In genomic region chr1:143740581-143740980, GRCm38 (mm10) we compare ENCODE assay signal across 9 mouse cellular contexts. TPM values are rescaled to one million over a fixed set of nuclear protein-coding genes. Genes with fewer than 3 reads are reported as not detected.
DNase-seq lines count a peak whose midpoint lies in the region; ATAC-seq lines count a peak whose summit lies in the region.
"Had no signal": no experiment of that assay in that cellular context is flagged by ENCODE, and none has a peak within 500 bp of the region (broad histone marks: within the 10 kb centered on the region; RNA-seq: fewer than 3 reads in every experiment).

No protein-coding gene starts in this region.

- no peak for ATAC-seq in heart, embryonic 13.5 days (ENCODE audit: extremely low read depth, insufficient number of reproducible peaks, low FRiP score, low TSS enrichment)
- no peak for ATAC-seq in intestine, embryonic 15.5 days
- ATAC-seq in stomach, embryonic 16.5 days (ENCODE audit: insufficient read depth, low FRiP score) = no peak

- H3K36me3 ChIP-seq in heart, embryonic 13.5 days = peaks cover 39% of the 10 kb centered on the region
- H3K36me3 ChIP-seq in intestine, embryonic 15.5 days = 0 out of 2 replicates have a peak, but pooled peaks cover 5% of the 10 kb centered on the region
- 0 out of 2 replicates have a peak, but pooled peaks cover 6% of the 10 kb centered on the region for H3K36me3 ChIP-seq in stomach, embryonic 16.5 days (ENCODE audit: control insufficient read depth, insufficient read depth, low read length)

- H3K27ac ChIP-seq in heart, embryonic 13.5 days (replicated peaks) = no peak overlapping the region
- no peak overlapping the region for H3K27ac ChIP-seq in intestine, embryonic 15.5 days
- H3K27ac ChIP-seq in stomach, embryonic 16.5 days (ENCODE audit: low read length) = no peak overlapping the region

- no peak for DNase-seq in heart, adult 8-10 months (ENCODE audit: low spot score)
- DNase-seq in right cerebral cortex, adult 18-20 months = peak; percentile 29
- DNase-seq in right cerebral cortex, postnatal 25 days = no peak
- no peak for DNase-seq in embryo, embryonic 9.5 days (ENCODE audit: extremely low spot score)
- no peak for DNase-seq in adrenal gland, postnatal 10 days

- H3K4me1 ChIP-seq in heart, embryonic 13.5 days = peaks cover 11% of the 10 kb centered on the region
- 0 out of 2 replicates have a peak, but pooled peaks cover 2% of the 10 kb centered on the region for H3K4me1 ChIP-seq in intestine, embryonic 15.5 days (replicated peaks)
- H3K4me1 ChIP-seq in stomach, embryonic 16.5 days (ENCODE audit: control insufficient read depth, insufficient read depth, low read length) = peaks cover 6% of the 10 kb centered on the region

- H3K9ac ChIP-seq in heart, embryonic 13.5 days = no peak overlapping the region
- no peak overlapping the region for H3K9ac ChIP-seq in intestine, embryonic 15.5 days
- no peak overlapping the region for H3K9ac ChIP-seq in stomach, embryonic 16.5 days (ENCODE audit: low read length)

- no peak overlapping the region for H3K4me3 ChIP-seq in heart, embryonic 13.5 days
- no peak overlapping the region; the same call in 1 of the 2 replicates for H3K4me3 ChIP-seq in intestine, embryonic 15.5 days (replicated peaks)
- no peak overlapping the region for H3K4me3 ChIP-seq in stomach, embryonic 16.5 days (replicated peaks; ENCODE audit: low read length)

- H3K27me3 ChIP-seq in heart, embryonic 13.5 days (replicated peaks) = no peaks in the 10 kb centered on the region
- no peaks in the 10 kb centered on the region for H3K27me3 ChIP-seq in intestine, embryonic 15.5 days (replicated peaks)
- no peaks in the 10 kb centered on the region for H3K27me3 ChIP-seq in stomach, embryonic 16.5 days (ENCODE audit: control insufficient read depth, insufficient read depth, low read length)

- 84% methylated on average over 10 of the region's 10 CpGs for WGBS in heart, embryonic 13.5 days
- WGBS in intestine, embryonic 15.5 days = 84% methylated on average over 10 of the region's 10 CpGs
- 90% methylated on average over 10 of the region's 10 CpGs for WGBS in stomach, embryonic 16.5 days

- peak overlapping the region; percentile 79 for H3K4me2 ChIP-seq in heart, embryonic 13.5 days
- H3K4me2 ChIP-seq in intestine, embryonic 15.5 days (replicated peaks) = peak overlapping the region; percentile 82; the same call in 1 of the 2 replicates
- H3K4me2 ChIP-seq in stomach, embryonic 16.5 days (ENCODE audit: low read depth, low read length) = peak overlapping the region; percentile 96; the same call in 1 of the 2 replicates

- no peaks in the 10 kb centered on the region for H3K9me3 ChIP-seq in heart, embryonic 13.5 days
- no peaks in the 10 kb centered on the region for H3K9me3 ChIP-seq in intestine, embryonic 15.5 days
- H3K9me3 ChIP-seq in stomach, embryonic 16.5 days (replicated peaks; ENCODE audit: control insufficient read depth, low read length) = no peaks in the 10 kb centered on the region
- H3K9me3 ChIP-seq: G1E had no signal

RNA-seq across cellular contexts. Expression of gene Glrx2, which starts 24.4 kb away (rescaled TPM):
- 89.8 and 90.0 TPM in 2 replicates for polyA plus RNA-seq in heart, embryonic 13.5 days (2015; fragmentation: Nextera tagmentation; extraction: Ambion mirVana)
- total RNA-seq in heart, adult 8-10 months (2022) = 10 to 100 TPM; 69.9 to 83.4 (median 76.8) TPM
- 91.2 and 94.7 TPM in 2 replicates for polyA plus RNA-seq in intestine, embryonic 15.5 days (2015; fragmentation: Nextera tagmentation; extraction: Ambion mirVana)
- 85.2 and 97.9 TPM in 2 replicates for polyA plus RNA-seq in stomach, embryonic 16.5 days (2015; fragmentation: Nextera tagmentation; extraction: Ambion mirVana)
- 10 to 100 TPM; 84.8 to 84.9 TPM for total RNA-seq in adrenal gland, postnatal 10 days (2021)

RNA-seq across cellular contexts. Expression of gene Trove2, which starts 36.3 kb away (rescaled TPM):
- polyA plus RNA-seq in heart, embryonic 13.5 days (2015; fragmentation: Nextera tagmentation; extraction: Ambion mirVana) = 12.2 and 14.4 TPM in 2 replicates
- 1 to 10 TPM; 9.0 to 9.5 (median 9.2) TPM for total RNA-seq in heart, adult 8-10 months (2022)
- polyA plus RNA-seq in intestine, embryonic 15.5 days (2015; fragmentation: Nextera tagmentation; extraction: Ambion mirVana) = 10.1 and 12.4 TPM in 2 replicates
- polyA plus RNA-seq in stomach, embryonic 16.5 days (2015; fragmentation: Nextera tagmentation; extraction: Ambion mirVana) = 16.2 and 17.5 TPM in 2 replicates
- 10 to 100 TPM in 1 of 2 experiments, 1 to 10 TPM in 1; 8.3 to 10.4 TPM for total RNA-seq in adrenal gland, postnatal 10 days (2021)

RNA-seq across cellular contexts. Expression of gene Uchl5, which starts 36.5 kb away (rescaled TPM):
- 59.0 and 73.4 TPM in 2 replicates for polyA plus RNA-seq in heart, embryonic 13.5 days (2015; fragmentation: Nextera tagmentation; extraction: Ambion mirVana)
- total RNA-seq in heart, adult 8-10 months (2022) = 10 to 100 TPM; 15.6 to 21.7 (median 18.2) TPM
- polyA plus RNA-seq in intestine, embryonic 15.5 days (2015; fragmentation: Nextera tagmentation; extraction: Ambion mirVana) = 102 and 107 TPM in 2 replicates
- polyA plus RNA-seq in stomach, embryonic 16.5 days (2015; fragmentation: Nextera tagmentation; extraction: Ambion mirVana) = 101 and 105 TPM in 2 replicates
- 10 to 100 TPM; 26.6 to 30.3 TPM for total RNA-seq in adrenal gland, postnatal 10 days (2021)

RNA-seq across cellular contexts. Expression of gene Cdc73, which starts 37.9 kb away (rescaled TPM):
- polyA plus RNA-seq in heart, embryonic 13.5 days (2015; fragmentation: Nextera tagmentation; extraction: Ambion mirVana) = 16.7 and 19.1 TPM in 2 replicates
- total RNA-seq in heart, adult 8-10 months (2022) = 10 to 100 TPM; 55.9 to 58.2 (median 58.0) TPM
- polyA plus RNA-seq in intestine, embryonic 15.5 days (2015; fragmentation: Nextera tagmentation; extraction: Ambion mirVana) = 26.7 and 28.0 TPM in 2 replicates
- polyA plus RNA-seq in stomach, embryonic 16.5 days (2015; fragmentation: Nextera tagmentation; extraction: Ambion mirVana) = 7.3 and 11.4 TPM in 2 replicates
- 10 to 100 TPM; 66.4 to 74.2 TPM for total RNA-seq in adrenal gland, postnatal 10 days (2021)
